Mouse (Mus musculus): ENCODE results near the gene Kel.
A peak's percentile ranks its signal among the peaks of the same experiment; 100 is the strongest.

The Kel gene

GRCm38 (mm10) chr6:41704123-41704522 is at the start of gene Kel:
Gene Kel, minus strand, starts transcription at chr6:41704339.
- DNase-seq (ENCODE audit: low read depth, low spot score), result no peak

DNA sequence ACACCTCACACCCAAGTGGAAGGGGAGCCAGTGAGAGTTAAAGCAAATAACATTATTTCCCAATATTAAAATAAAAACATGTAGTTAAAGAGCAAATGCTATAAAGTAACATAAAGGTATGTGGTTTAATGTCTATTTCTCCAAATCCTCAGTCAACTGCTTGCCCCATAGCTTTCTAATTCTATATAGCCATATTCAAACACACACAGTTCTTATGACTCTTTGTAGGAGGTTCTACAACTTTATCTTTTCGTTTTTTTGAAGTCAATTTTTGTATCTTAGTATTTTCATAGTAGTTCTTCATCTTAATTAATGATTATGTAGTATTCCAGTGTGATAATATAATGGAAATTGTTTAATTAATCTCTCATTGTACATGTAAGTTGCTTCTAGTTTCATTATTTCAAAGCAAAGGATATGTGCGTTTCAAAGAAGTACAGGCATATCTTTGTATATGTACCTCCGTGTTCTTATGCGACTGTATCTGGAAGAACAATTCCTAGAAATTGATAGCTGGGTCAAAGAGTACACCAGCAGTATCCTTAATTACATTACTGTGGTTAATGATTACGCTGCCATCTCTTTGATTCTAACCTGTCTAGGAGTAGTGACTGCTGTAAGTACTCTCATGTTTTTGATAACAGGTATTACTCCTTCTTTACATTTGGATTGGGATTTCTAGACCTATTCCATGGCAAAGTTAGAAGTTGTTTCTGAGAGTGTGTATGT is 40.7 kb upstream of the Kel start:
- no peak for DNase-seq (ENCODE audit: low read depth, low spot score)

GRCm38 (mm10) chr6:41741101-41741500 is 37.0 kb upstream of the Kel start:
- DNase-seq (ENCODE audit: low read depth, low spot score), result no peak

GRCm38 (mm10) chr6:41734719-41735470 is 30.8 kb upstream of the Kel start:
- DNase-seq (ENCODE audit: low read depth, low spot score), result peak; percentile 53

DNA sequence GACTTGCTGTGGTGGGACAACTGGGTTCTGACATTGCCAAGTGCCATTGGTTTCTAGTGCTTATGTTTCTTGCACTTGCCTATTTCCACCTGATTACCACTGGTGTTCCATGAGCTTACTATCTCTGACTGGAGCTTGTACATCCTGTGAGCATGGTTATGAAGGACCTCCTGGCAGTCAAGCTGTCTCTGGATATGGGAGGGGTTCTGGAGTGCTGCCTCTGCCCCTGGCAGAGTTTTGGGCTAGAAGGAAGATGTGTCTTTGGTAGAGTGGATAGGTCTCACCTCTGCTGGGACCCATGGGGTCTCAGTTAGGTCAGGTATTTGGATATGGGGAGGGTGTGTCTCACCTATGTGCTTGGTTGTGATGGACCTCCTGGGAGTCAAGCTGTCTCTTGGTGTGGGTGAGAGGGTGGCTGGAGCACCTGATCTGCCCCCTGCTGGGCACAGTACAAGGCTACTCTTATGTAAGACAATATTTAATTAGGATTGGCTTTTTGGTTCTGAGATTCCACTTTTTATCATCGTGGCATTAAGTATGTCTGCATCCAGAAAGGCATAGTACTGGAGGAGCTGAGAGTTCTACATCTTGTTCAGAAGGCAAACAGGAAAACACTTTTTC is 24.0 kb upstream of the Kel start:
- DNase-seq (ENCODE audit: low read depth, low spot score), result no peak

- no peak for DNase-seq (ENCODE audit: low read depth, low spot score)
These were observed 17.3 kb upstream of the Kel start for GRCm38 (mm10) chr6:41721430-41721829.

- no peak for DNase-seq (ENCODE audit: low read depth, low spot score)
These were observed 6.1 kb upstream of the Kel start for GRCm38 (mm10) chr6:41710281-41710680.

GRCm38 (mm10) chr6:41706275-41706674 is 2.1 kb upstream of the Kel start:
- no peak for DNase-seq (ENCODE audit: low read depth, low spot score)

GRCm38 (mm10) chr6:41702928-41703327 is 1.2 kb downstream of the Kel start:
- peak; percentile 10 for DNase-seq (ENCODE audit: low read depth, low spot score)

DNA sequence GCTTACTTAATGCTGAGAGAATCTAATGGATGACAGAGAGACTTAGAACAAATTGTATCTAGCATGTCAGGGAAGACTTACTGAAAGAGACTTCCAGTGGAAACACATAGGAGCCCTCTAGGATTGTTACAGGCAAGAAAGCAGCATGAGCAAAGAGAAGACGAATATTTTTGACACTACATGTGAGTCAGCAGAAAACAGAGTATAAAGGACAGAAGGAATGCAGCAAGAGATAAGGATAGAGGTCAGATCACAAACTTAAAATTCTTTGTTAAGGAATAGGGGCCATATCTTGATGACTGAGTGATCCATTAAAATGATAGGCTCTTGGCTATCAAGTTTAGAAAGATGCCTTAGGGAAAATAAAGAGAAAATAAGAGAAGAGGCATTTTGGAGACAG is 2.9 kb downstream of the Kel start:
- no peak for DNase-seq (ENCODE audit: low read depth, low spot score)

DNA sequence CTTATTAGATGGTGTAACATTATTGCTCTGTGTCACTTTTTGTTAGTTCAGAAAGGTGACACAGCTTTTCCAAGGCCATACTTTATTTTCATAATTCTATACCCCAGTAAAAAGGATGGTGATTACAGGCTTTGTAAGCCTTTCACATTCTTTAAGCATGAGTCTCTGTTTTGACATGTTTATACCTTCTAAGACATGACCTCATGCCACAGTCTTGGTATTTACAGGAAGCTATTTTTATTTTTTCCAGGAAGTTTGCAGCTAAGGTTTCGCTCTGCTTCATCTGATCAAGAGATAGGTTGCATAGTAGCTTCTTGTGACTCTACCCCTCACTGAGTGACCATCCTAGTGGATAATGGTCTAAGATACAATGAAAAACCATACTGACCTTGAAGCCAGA is 9.7 kb downstream of the Kel start:
- DNase-seq (ENCODE audit: low read depth, low spot score), result no peak

DNA sequence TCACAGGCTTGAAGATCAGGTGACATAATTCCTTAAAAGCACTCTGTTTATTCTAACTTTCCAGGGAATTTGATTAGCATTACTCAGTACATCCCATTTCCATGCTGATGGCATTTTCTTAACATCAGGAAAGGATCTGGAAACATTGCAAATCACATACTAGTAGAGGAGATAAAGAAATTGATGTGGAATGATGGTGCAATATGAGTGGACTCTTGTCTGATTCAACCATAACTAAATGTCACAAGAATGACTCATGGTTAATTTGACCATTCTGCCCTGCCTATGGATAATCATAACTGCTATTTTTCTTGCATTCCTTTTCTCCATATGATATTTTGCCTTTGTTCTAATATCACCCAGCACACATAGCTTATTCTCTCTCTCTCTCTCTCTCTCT is 11.9 kb downstream of the Kel start:
- DNase-seq (ENCODE audit: low read depth, low spot score), result no peak

DNA sequence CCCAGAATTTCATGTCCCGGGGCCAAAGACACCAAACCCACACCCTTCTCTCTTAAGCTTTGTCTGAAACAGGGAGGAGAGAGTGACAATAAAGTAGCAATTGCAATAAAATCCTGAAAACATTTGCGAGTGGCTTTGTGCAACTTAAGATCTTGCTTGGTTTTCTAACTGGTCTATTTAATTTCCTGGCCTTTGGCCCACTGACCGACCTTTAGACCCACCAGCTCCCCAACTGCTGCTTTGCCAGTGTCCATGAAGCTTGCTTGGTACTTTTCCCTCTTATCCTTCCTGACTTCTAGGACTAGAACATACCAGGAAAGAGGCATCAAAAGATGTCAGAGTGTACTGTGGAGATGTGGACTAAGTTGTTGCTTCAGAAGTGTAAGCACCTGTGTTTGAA is 18.5 kb downstream of the Kel start:
- no peak for DNase-seq (ENCODE audit: low read depth, low spot score)

- no peak for DNase-seq (ENCODE audit: low read depth, low spot score)
These were observed 19.2 kb downstream of the Kel start for GRCm38 (mm10) chr6:41684911-41685310.

GRCm38 (mm10) chr6:41684131-41684530 is 20.0 kb downstream of the Kel start, which contains the start of gene Llcfc1:
Gene Llcfc1, plus strand, starts transcription at chr6:41684431.
- no peak for DNase-seq (ENCODE audit: low read depth, low spot score)

DNA sequence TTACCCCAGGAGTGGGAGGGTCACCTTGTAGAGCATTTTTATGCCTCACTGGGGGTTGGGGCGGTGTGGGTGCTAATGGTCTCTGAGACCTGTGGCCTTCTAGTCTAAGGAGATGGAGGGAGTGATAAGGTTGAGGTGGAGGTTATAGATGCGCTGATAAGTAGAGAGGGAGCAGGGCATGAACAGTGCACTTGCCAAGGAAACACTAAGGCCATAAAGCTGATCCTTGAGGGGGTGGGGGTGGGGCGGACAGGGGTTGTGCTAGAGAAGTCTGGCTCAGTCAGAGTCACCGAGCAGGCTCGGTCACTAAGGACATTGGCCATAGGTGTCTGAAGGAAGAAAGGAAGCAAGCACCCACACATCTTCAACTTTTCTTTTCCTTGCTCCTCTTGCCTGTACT is 22.5 kb downstream of the Kel start:
- DNase-seq (ENCODE audit: low read depth, low spot score), result no peak

- no peak for DNase-seq (ENCODE audit: low read depth, low spot score)
These were observed 23.5 kb downstream of the Kel start, which contains the start of gene Trpv5 for GRCm38 (mm10) chr6:41680669-41681068. Gene Trpv5, minus strand, starts transcription at chr6:41680769.

DNA sequence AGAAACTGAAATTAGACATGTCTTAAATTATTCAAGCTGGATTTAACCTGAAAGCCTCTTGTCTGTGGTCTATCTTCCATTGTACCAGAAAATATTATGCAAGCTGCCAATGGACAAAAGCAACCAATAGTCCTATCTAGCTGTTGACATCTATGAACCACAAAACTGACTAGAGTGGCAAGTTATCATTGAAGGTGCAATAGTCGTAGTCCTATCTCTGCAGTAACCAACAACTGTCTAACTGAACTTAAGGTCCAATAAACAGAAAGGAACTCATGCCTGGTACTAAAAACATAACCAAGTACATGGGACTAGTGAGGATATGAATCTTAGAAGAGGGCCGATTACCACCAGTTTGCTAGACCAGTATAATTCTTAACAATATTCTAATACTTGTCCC is 27.6 kb downstream of the Kel start:
- DNase-seq (ENCODE audit: low read depth, low spot score), result no peak

GRCm38 (mm10) chr6:41662320-41662719 is 41.8 kb downstream of the Kel start:
- peak; percentile 8 for DNase-seq (ENCODE audit: low read depth, low spot score)

DNA sequence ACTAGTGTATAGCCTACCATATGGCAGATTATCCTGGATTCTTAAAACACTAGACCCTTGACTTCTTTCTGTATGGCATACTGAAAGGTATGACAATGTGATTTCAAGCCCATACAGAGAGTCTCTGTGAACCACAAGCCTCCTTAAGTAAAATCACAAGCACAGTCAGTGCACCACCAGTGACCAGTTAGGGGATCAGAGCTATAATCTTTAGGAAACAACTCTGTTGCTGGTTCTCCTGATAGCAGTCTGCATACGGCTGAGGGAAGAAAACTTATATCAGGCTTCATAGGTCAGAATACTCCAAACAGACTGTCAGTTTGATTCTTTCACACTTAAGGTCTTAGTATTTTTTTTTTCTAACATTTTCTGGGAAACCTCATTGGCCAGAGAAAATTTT is 45.7 kb downstream of the Kel start:
- DNase-seq (ENCODE audit: low read depth, low spot score), result no peak

GRCm38 (mm10) chr6:41654648-41655047 is 49.5 kb downstream of the Kel start:
- DNase-seq (ENCODE audit: low read depth, low spot score), result no peak

DNA sequence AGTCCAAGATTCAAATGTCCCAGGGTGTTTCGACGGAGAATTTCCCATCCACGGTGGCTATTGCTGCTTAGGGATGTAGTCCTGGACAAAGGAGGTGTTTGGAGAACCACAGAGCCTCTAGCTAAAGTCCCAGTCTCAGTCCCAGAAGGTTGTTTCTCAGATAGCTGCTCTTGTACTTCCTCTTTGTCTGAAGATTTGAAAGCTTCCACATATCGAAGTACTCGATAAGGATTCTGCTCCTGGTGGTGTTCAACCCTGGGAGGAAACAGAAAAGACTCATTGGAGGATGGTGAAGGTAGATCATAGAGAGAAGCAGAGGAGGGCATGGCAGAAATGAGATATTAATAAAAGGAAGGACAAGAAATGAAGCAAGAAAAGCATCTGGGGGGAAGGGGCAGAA is 51.0 kb downstream of the Kel start:
- DNase-seq (ENCODE audit: low read depth, low spot score), result no peak

GRCm38 (mm10) chr6:41646672-41647071 is 57.5 kb downstream of the Kel start:
- peak; percentile 60 for DNase-seq (ENCODE audit: low read depth, low spot score)
